Mouse (Mus musculus) heart, adult 2 months (tissue): ENCODE results near the gene Nckap5. TPM values are rescaled to one million over a fixed set of nuclear protein-coding genes. Genes with fewer than 3 reads are reported as not detected.
A peak's percentile ranks its signal among the peaks of the same experiment; 100 is the strongest.

ENCODE experiments used
- DNase-seq, 2 experiments: peaks; one replicate each; pipeline ENCODE4 v3.0.0; 2021
- H3K27ac ChIP-seq: fragments of 200-600 bp; 2 replicates; pipeline ENCODE4 v1.8.1; 2022
- H3K27me3 ChIP-seq: fragments of 200-500 bp; 2 replicates; pipeline ENCODE4 v1.6.1; 2012; ENCODE audit warnings: mild to moderate bottlenecking, low read length, inconsistent platforms, mixed read lengths; ENCODE audit not compliant: control insufficient read depth, insufficient read depth
- H3K36me3 ChIP-seq: fragments of 200-500 bp; 2 replicates; pipeline ENCODE4 v1.6.1; 2012; ENCODE audit warnings: low read length, inconsistent platforms; ENCODE audit not compliant: control insufficient read depth, insufficient read depth
- H3K4me1 ChIP-seq: fragments of 200-500 bp; 2 replicates; pipeline ENCODE4 v1.6.1; 2011; ENCODE audit warnings: low read length; ENCODE audit not compliant: control insufficient read depth, insufficient read depth
- H3K4me3 ChIP-seq: fragments of 200-600 bp; 2 replicates; pipeline ENCODE4 v1.8.1; 2022
- H3K79me2 ChIP-seq: fragments of 200-500 bp; replicated peaks from 2 replicates; pipeline ENCODE4 v1.6.1; 2012; ENCODE audit warnings: mild to moderate bottlenecking, inconsistent platforms, low read length, moderate library complexity, mixed read lengths; ENCODE audit not compliant: control insufficient read depth, insufficient read depth
- H3K9ac ChIP-seq: fragments of 200-500 bp; 2 replicates; pipeline ENCODE4 v1.6.1; 2012; ENCODE audit warnings: low read depth, mild to moderate bottlenecking, control low read depth, inconsistent platforms, low read length, mixed read lengths
- CTCF ChIP-seq: fragments of 200-600 bp; IDR thresholded peaks from 2 replicates; pipeline ENCODE4 v1.8.1; 2022; ENCODE audit warnings: antibody characterized with exemption, mild to moderate bottlenecking, moderate library complexity
- EP300 ChIP-seq: fragments of 200-500 bp; IDR thresholded peaks from 2 replicates; pipeline ENCODE4 v1.6.1; 2011; ENCODE audit warnings: low read depth, low read length, control low read depth; ENCODE audit not compliant: insufficient read depth
- POLR2A ChIP-seq: fragments of 200-500 bp; IDR thresholded peaks from 2 replicates; pipeline ENCODE4 v1.6.1; 2011; ENCODE audit warnings: mild to moderate bottlenecking, low read depth, low read length, control low read depth; ENCODE audit not compliant: insufficient read depth
- WGBS: fragments of 180-500 bp; shearing (Covaris S2); methylation state at CpG from one replicate; pipeline ENCODE4 v1.1.7; 2018; 5-methylcytosine and 5-hydroxymethylcytosine counted together
- intact Hi-C: fragments of 180-260 bp; cut with DNase I; formaldehyde crosslinking; loops from one replicate; pipeline ENCODE4 v1.15.1; 2025
- polyA plus RNA-seq: library from polyadenylated mRNA; depleted of rRNA; stranded (reverse); fragments of >200 nt; gene quantifications from 2 replicates; pipeline ENCODE4 v1.2.3, GENCODE M21; 2012
- total RNA-seq, 2 experiments: library from RNA; stranded (reverse); gene quantifications; 2 replicates each; pipeline ENCODE4 v1.2.3; 2021

The Nckap5 gene
- total and polyA plus RNA-seq, 3 experiments: 2.8 to 9.6 (median 6.0) TPM

DNA sequence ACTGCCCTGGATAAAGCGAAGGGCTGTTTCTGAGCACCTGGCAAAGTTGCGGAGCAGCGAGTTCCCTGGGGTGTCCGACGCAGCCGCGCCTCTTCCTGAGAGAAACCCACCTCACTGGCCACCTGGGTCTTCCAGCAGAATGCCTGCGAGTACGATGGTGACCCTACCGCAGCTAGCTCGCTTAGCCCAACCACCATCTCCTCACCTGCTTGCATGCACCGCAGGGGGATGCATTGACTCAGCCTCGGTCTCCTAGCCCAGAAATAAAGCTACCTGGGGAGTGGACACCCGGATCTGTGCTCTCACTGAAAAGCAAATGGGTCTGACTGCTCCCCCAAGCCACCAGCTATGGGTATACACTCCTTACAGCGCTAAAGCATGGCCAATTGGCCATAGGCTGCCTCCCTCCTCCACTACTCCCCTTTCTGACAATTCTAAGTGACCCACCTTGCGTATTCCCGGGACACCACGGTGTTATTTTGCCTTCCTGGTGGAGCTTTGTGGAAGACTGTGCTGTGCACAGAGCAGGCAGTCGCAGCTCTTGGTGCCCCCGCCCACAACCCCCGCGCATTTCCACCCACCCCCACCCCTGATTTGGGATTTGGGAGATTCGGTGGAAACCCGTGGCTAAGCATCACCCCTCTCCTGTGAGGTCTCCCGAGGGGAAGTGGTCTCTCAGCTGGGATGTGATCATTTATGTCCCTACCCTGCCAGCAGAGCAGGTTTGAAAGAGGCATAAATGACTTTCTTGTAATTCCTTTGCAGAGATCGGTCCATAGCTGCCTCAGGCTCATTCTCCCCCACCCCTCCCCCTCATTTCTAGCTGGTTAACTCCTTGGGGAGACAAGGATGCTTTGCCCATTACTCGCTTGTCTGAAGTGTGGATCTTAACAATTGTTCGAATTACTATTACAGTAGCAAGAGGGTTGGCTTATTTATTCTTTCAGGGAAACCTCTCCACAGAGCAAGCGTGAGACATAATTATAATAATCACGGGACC lies 917.7 kb downstream of the Nckap5 start, which contains the start of gene Lypd1:
Gene Lypd1 (minus strand): TSS at position 501 of the 1,000 bp plus-strand sequence.
- Histone ChIP-seq H3K4me1 (no peaks in the 10 kb centered on the region), H3K27ac (no peak within 1 kb of the TSS), H3K36me3 (no peaks in the 10 kb centered on the region), H3K79me2 (no peaks in the 10 kb centered on the region), H3K9ac (no peak within 1 kb of the TSS), H3K4me3 (peak within 1 kb of the TSS; percentile 41), H3K27me3 (peaks cover 9% of the 10 kb centered on the region)
- WGBS: 13% methylated on average over 30 of the region's 30 CpGs
- no peak for TF ChIP-seq POLR2A
- no peak for TF ChIP-seq EP300
- TF ChIP-seq CTCF: no peak
- intact Hi-C loops: no loop called here
- DNase-seq: no peak

DNA sequence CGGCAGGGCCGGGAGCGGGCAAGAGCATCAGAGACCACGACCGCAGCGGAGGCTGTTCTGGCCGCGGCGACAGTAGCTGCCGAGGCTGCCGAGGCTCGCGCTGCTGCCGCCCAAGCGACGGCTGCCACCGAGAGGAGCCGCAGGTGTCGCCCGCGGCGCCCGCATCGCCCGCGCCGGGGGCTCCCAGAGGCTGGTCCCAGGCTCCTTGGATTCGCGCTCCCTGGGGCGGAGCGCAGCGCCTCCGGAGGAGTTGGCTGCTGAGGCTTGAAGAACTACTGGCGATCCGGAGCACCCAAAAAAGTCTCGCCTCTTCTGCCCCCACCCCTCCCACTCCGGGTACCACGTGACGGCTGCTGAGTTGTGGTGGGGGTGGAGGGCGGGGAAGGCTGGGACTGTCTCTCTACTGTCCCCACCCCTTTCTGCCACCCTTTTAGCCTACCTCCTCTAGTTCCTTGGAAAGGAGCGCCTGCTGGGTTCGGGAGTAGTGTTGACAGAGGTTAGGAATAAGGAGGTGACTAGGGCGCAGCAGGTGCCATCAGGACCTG lies 918.6 kb downstream of the Nckap5 start:
- intact Hi-C loops: no loop called here
- Histone ChIP-seq H3K4me3 (peak overlapping the region; percentile 41), H3K27ac (no peak overlapping the region), H3K27me3 (peaks cover 9% of the 10 kb centered on the region), H3K9ac (no peak overlapping the region), H3K36me3 (no peaks in the 10 kb centered on the region), H3K79me2 (no peaks in the 10 kb centered on the region), H3K4me1 (no peaks in the 10 kb centered on the region)
- under 1% methylated on average over 43 of the region's 43 CpGs for WGBS
- TF ChIP-seq POLR2A: no peak
- no peak for TF ChIP-seq EP300
- TF ChIP-seq CTCF: no peak
- DNase-seq: peak; percentile 25 to 27

DNA sequence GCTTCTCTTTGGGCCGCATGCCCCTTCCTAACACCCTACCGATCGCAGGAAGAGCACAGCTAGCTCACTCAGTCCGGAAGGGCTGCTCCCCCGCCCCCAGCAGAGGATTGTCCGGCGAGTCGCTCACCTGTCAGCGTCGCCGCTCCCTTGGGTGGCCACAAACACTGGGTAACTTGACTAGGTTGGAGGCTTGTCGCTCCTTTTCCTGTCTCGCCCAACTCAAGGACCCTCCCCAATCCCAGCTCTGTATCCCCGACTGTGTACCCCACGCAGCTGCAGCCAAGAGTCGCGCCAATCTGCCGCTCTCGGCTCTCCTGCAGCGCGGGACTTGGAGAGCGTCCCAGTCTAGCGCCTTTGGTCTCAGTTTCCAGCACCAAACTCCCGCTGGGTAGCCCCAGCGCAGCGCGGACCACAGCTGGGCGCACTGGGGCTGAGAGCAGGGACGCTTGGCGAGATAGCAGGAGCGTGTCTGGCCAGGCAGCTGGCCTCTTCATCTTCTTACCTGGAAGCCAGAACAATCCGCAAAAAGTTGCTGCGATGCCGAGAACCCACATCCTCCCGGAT lies 919.2 kb downstream of the Nckap5 start:
- Histone ChIP-seq H3K79me2 (no peaks in the 10 kb centered on the region), H3K27ac (no peak overlapping the region), H3K4me3 (peak overlapping the region; percentile 41), H3K9ac (no peak overlapping the region), H3K36me3 (no peaks in the 10 kb centered on the region), H3K4me1 (no peaks in the 10 kb centered on the region), H3K27me3 (peaks cover 9% of the 10 kb centered on the region)
- DNase-seq: peak; percentile 8 to 22
- under 1% methylated on average over 35 of the region's 35 CpGs for WGBS
- intact Hi-C loops: no loop called here
- TF ChIP-seq CTCF (no peak), POLR2A (no peak), EP300 (no peak)

DNA sequence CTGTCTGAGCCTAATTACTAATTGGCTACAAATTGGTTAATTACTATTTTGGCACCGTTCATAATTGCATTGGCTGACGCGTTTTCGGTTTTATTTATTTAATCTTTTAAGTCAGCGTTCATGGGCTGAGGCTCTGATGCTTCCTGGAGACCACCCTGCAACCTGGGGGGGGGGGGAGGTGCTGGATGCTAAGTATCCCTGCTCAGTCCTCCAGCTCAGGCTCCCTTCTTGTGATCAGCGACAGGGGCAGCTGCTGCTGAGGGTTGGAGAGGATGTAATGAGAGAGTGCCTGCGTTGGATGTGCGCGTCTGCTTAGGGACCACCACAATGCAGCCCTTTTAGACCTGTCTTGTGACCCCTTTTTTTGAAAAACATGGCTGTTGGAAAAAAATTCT lies 919.7 kb downstream of the Nckap5 start:
- 2% methylated on average over 9 of the region's 9 CpGs for WGBS
- Histone ChIP-seq H3K27ac (no peak overlapping the region), H3K36me3 (no peaks in the 10 kb centered on the region), H3K79me2 (no peaks in the 10 kb centered on the region), H3K9ac (no peak overlapping the region), H3K4me3 (no peak overlapping the region), H3K4me1 (no peaks in the 10 kb centered on the region), H3K27me3 (peaks cover 9% of the 10 kb centered on the region)
- DNase-seq: no peak
- intact Hi-C loops: no loop called here
- TF ChIP-seq CTCF (no peak), EP300 (no peak), POLR2A (no peak)

- intact Hi-C loops: no loop called here
- H3K4me1 ChIP-seq: no peaks in the 10 kb centered on the region
- H3K27me3 ChIP-seq: peaks cover 9% of the 10 kb centered on the region
- no peaks in the 10 kb centered on the region for H3K36me3 ChIP-seq
- TF ChIP-seq POLR2A: no peak
- TF ChIP-seq CTCF: peak; percentile 29; the same call in 1 of the 2 replicates
- TF ChIP-seq EP300: no peak
- DNase-seq: peak in 1 of 2 experiments; percentile 19
- no peak overlapping the region for H3K4me3 ChIP-seq
- H3K9ac ChIP-seq: no peak overlapping the region
- WGBS: 17% methylated on average over 14 of the region's 14 CpGs
- H3K27ac ChIP-seq: no peak overlapping the region
- H3K79me2 ChIP-seq: no peaks in the 10 kb centered on the region
Measured at GRCm38 (mm10) chr1:125910211-125910870, 920.3 kb downstream of the Nckap5 start.

- Histone ChIP-seq H3K27ac (no peak overlapping the region), H3K36me3 (no peaks in the 10 kb centered on the region), H3K79me2 (no peaks in the 10 kb centered on the region), H3K9ac (no peak overlapping the region), H3K27me3 (no peaks in the 10 kb centered on the region), H3K4me1 (no peaks in the 10 kb centered on the region), H3K4me3 (no peak overlapping the region)
- intact Hi-C loops: no loop called here
- WGBS: 90% methylated on average over 9 of the region's 9 CpGs
- TF ChIP-seq CTCF (no peak), POLR2A (no peak), EP300 (no peak)
- DNase-seq: no peak
Measured at GRCm38 (mm10) chr1:125893158-125893557, 937.4 kb downstream of the Nckap5 start.
